Mouse (Mus musculus): ENCODE data around the gene 2610001J05Rik. TPM values are rescaled to one million over a fixed set of nuclear protein-coding genes. Genes with fewer than 3 reads are reported as not detected.

2610001J05Rik gene
- polyA plus RNA-seq, 1 experiment = 41.8 TPM

GRCm38 (mm10) chr6:13835720-13836665, 35.3 kb downstream of the 2610001J05Rik start:
- no peak for TF ChIP-seq GATA1 (IDR thresholded peaks at IDR 0.05; ENCODE audit: borderline replicate concordance, low read length)
- no peak for TF ChIP-seq FLI1 (IDR thresholded peaks at IDR 0.05; ENCODE audit: low read length)
- H3K27me3 ChIP-seq (replicated peaks) = peaks cover 26% of the 10 kb centered on the region
- peaks cover 22% of the 10 kb centered on the region for H3K4me1 ChIP-seq
- no peaks in the 10 kb centered on the region for H3K9me3 ChIP-seq
- no peaks in the 10 kb centered on the region for H3K36me3 ChIP-seq (replicated peaks; ENCODE audit: low read length)
- no peak overlapping the region for H3K4me3 ChIP-seq (replicated peaks)

DNA sequence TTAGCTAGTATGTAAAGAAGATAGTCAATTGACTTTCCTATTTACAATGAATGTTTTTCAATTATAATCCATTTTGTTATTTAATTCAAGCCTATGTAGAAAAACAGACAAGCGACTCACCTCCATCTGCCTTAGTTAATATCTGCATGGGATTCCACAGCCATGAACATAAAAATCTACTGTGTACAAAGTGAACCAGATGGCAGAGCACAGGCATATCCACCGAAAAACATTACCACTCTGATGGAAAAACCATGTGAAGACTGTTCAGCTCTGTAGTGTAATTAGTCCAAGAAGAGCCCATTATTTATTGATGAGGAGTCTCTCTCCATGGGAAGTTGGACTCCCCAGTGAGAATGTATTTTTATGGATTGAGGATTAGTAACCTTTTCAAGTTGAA, 38.5 kb downstream of the 2610001J05Rik start:
- H3K36me3 ChIP-seq (replicated peaks; ENCODE audit: low read length) = no peaks in the 10 kb centered on the region
- peaks cover 15% of the 10 kb centered on the region for H3K27me3 ChIP-seq (replicated peaks)
- H3K4me3 ChIP-seq (replicated peaks) = no peak overlapping the region
- peaks cover 8% of the 10 kb centered on the region for H3K4me1 ChIP-seq
- no peak for TF ChIP-seq GATA1 (IDR thresholded peaks at IDR 0.05; ENCODE audit: borderline replicate concordance, low read length)
- TF ChIP-seq FLI1 (IDR thresholded peaks at IDR 0.05; ENCODE audit: low read length) = no peak
- no peaks in the 10 kb centered on the region for H3K9me3 ChIP-seq

DNA sequence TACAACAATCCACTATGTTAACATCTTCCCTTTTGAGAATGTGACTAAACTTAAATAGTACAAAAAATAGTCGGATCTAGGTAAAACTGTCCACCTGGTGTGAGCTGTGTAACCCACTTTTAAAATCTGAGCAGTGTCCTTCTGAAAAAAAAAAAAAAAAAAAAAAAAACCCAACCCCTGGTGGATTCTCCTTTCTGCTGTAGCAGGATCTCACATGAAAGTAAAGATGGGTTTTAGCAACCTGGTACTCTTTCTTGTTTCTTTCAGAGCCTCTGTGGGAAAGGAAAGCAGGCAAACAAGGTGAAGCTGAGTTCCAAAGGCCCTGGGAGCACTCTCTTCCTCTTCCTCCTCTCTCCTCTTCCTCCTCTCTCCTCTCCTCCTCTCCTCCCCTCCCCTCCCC, 42.4 kb downstream of the 2610001J05Rik start:
- TF ChIP-seq GATA1 (IDR thresholded peaks at IDR 0.05; ENCODE audit: borderline replicate concordance, low read length) = no peak
- no peak for TF ChIP-seq FLI1 (IDR thresholded peaks at IDR 0.05; ENCODE audit: low read length)
- no peaks in the 10 kb centered on the region for H3K4me1 ChIP-seq
- no peaks in the 10 kb centered on the region for H3K9me3 ChIP-seq
- H3K36me3 ChIP-seq (replicated peaks; ENCODE audit: low read length) = no peaks in the 10 kb centered on the region
- H3K27me3 ChIP-seq (replicated peaks) = no peaks in the 10 kb centered on the region
- H3K4me3 ChIP-seq (replicated peaks) = no peak overlapping the region

Other genes with a start within 250 kb of the 2610001J05Rik start
- gene Bmt2, start 193.6 kb downstream of the 2610001J05Rik start, polyA plus RNA-seq (2012; ENCODE audit: insufficient read depth, low replicate concordance) = 0.92 and 1.8 TPM in 2 replicates
- gene Gpr85, start 31.6 kb downstream of the 2610001J05Rik start, polyA plus RNA-seq (2012; ENCODE audit: insufficient read depth, low replicate concordance) = not detected in 2 replicates